Mouse (Mus musculus) lung, postnatal 0 days (tissue): ENCODE data around the gene Pld5.

Experiments
- CTCF ChIP-seq: IDR thresholded peaks from 2 replicates; pipeline ENCODE4 v1.5.1; 2016; ENCODE audit warnings: antibody characterized with exemption, mild to moderate bottlenecking
- EP300 ChIP-seq: IDR thresholded peaks from 2 replicates; pipeline ENCODE4 v1.6.1; 2016; ENCODE audit warnings: antibody characterized with exemption, mild to moderate bottlenecking, control low read depth

- TF ChIP-seq CTCF (no peak), EP300 (no peak)
These were observed 198.3 kb downstream of the Pld5 start for GRCm38 (mm10) chr1:176076799-176077198.
